Mouse (Mus musculus): ENCODE results near the gene Stat5b.

GRCm38 (mm10) chr11:100748620-100749019 lies 101.9 kb downstream of the Stat5b start:
- no peak for TF ChIP-seq CTCF (IDR thresholded peaks at IDR 0.05; ENCODE audit: borderline replicate concordance, insufficient read depth, low read length)
- no peak for TF ChIP-seq POLR2A (IDR thresholded peaks at IDR 0.05; ENCODE audit: low read depth, low read length)
